Mouse (Mus musculus) embryonic facial prominence, embryonic 11.5 days (tissue): ENCODE data around the gene Chchd1. TPM values are rescaled to one million over a fixed set of nuclear protein-coding genes. Genes with fewer than 3 reads are reported as not detected.
A peak's percentile ranks its signal among the peaks of the same experiment; 100 is the strongest.

Experiments
- ATAC-seq: fragments of 200-750 bp; cut with Nextera tagmentation; replicated peaks from 2 replicates; pipeline ENCODE4 v1.8.0; 2017; ENCODE audit warnings: low read depth; ENCODE audit not compliant: insufficient number of reproducible peaks, low FRiP score, low TSS enrichment
- DNase-seq: peaks from one replicate; pipeline ENCODE4 v3.0.0-alpha.2; 2015; ENCODE audit warnings: low spot score
- H3K27ac ChIP-seq: fragments of 300-500 bp; sonication (generic); replicated peaks from 2 replicates; pipeline ENCODE4 v1.5.1; 2014; ENCODE audit warnings: mild to moderate bottlenecking, low read depth, low read length, control low read depth
- H3K27me3 ChIP-seq: fragments of 300-500 bp; sonication (generic); 2 replicates; pipeline ENCODE4 v1.6.1; 2014; ENCODE audit warnings: mild to moderate bottlenecking, low read length, moderate library complexity, mixed read lengths; ENCODE audit not compliant: control insufficient read depth, insufficient read depth
- H3K36me3 ChIP-seq: fragments of 300-500 bp; sonication (generic); replicated peaks from 2 replicates; pipeline ENCODE4 v1.6.1; 2014; ENCODE audit warnings: low read depth, mild to moderate bottlenecking, low read length, moderate library complexity, mixed read lengths; ENCODE audit not compliant: control insufficient read depth, insufficient read depth
- H3K4me1 ChIP-seq: fragments of 300-500 bp; sonication (generic); 2 replicates; pipeline ENCODE4 v1.6.1; 2014; ENCODE audit warnings: low read length, mixed read lengths; ENCODE audit not compliant: control insufficient read depth, insufficient read depth
- H3K4me2 ChIP-seq: fragments of 300-500 bp; sonication (generic); 2 replicates; pipeline ENCODE4 v1.6.1; 2014; ENCODE audit warnings: low read depth, mild to moderate bottlenecking, control low read depth, low read length, moderate library complexity
- H3K4me3 ChIP-seq: fragments of 300-500 bp; sonication (generic); 2 replicates; pipeline ENCODE4 v1.5.1; 2014; ENCODE audit warnings: low read depth, low read length, control low read depth
- H3K9ac ChIP-seq: fragments of 300-500 bp; sonication (generic); replicated peaks from 2 replicates; pipeline ENCODE4 v1.6.1; 2014; ENCODE audit warnings: mild to moderate bottlenecking, control low read depth, low read length
- H3K9me3 ChIP-seq: fragments of 300-500 bp; sonication (generic); replicated peaks from 2 replicates; pipeline ENCODE4 v1.6.1; 2016; ENCODE audit warnings: mild to moderate bottlenecking, low read length, inconsistent platforms, mixed read lengths; ENCODE audit not compliant: control insufficient read depth
- WGBS: fragments of 180-500 bp; shearing (Covaris S2); extraction: QIAGEN DNeasy Blood & Tissue Kit; methylation state at CpG from one replicate; pipeline ENCODE4 v1.1.7; 2014; 5-methylcytosine and 5-hydroxymethylcytosine counted together
- polyA plus RNA-seq: library from polyadenylated mRNA; unstranded; fragments of >200 nt; fragmentation: Nextera tagmentation; extraction: Ambion mirVana; gene quantifications from 2 replicates; pipeline ENCODE4 v1.2.1, GENCODE M21; 2014

Chchd1 gene
- polyA plus RNA-seq, 1 experiment from 2014 or later: 257 TPM

GRCm38 (mm10) chr14:20660827-20661660, 41.8 kb upstream of the Chchd1 start:
- Histone ChIP-seq H3K9me3 (no peaks in the 10 kb centered on the region), H3K27ac (peak overlapping the region; percentile 70), H3K4me1 (no peaks in the 10 kb centered on the region), H3K4me2 (peak overlapping the region; percentile 88), H3K27me3 (peaks cover 2% of the 10 kb centered on the region; the same call in 1 of the 2 replicates), H3K36me3 (no peaks in the 10 kb centered on the region), H3K9ac (peak overlapping the region; percentile 81), H3K4me3 (peak overlapping the region; percentile 62)
- peak; percentile 100 for DNase-seq
- ATAC-seq: peak; percentile 81
- WGBS: 2% methylated on average over 52 of the region's 52 CpGs

DNA sequence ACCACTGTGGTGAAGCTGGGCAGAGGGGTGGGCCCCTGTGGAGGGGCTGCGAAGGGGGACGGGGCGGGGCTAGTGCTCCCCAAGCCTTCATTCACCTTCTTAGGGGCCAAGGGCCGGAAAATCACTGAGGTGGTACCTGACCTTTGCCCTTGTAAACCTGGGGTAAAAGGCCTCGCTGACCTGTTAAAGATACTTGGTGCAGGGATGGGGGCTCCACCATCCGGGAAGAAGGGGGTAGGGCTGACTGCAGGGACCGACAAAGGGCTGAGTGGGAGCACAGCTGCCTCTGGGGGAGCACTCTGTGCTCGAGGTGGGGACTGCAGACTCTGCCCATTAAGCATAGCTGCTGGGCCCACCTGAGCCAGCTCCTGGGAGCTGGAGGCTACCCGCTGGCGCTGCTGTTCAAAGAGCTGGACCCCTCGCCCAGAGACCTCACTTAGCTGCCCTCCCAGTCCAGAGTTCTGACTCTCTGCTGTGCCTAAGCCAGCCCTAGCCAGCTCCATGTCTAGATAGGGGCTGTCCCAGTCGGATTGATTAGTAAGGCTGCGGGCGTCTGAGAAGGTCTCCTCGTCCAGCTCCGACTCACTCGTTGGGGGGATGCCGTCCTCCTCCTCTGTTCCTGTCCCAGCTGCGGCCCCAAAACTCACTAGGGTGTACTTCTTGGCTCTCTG, 41.0 kb upstream of the Chchd1 start:
- H3K9me3 ChIP-seq: no peaks in the 10 kb centered on the region
- peaks cover 2% of the 10 kb centered on the region; the same call in 1 of the 2 replicates for H3K27me3 ChIP-seq
- H3K36me3 ChIP-seq: no peaks in the 10 kb centered on the region
- WGBS: 8% methylated on average over 19 of the region's 19 CpGs
- H3K27ac ChIP-seq: peak overlapping the region; percentile 70
- H3K9ac ChIP-seq: peak overlapping the region; percentile 81
- ATAC-seq (no peak), DNase-seq (peak; percentile 31)
- no peaks in the 10 kb centered on the region for H3K4me1 ChIP-seq
- peak overlapping the region; percentile 88 for H3K4me2 ChIP-seq
- H3K4me3 ChIP-seq: peak overlapping the region; percentile 62

- no peak for DNase-seq
- H3K36me3 ChIP-seq: no peaks in the 10 kb centered on the region
- 82% methylated on average over 3 of the region's 3 CpGs for WGBS
- no peaks in the 10 kb centered on the region for H3K4me1 ChIP-seq
- no peaks in the 10 kb centered on the region for H3K9me3 ChIP-seq
- no peak overlapping the region for H3K9ac ChIP-seq
- H3K4me3 ChIP-seq: no peak overlapping the region
- no peak for ATAC-seq
- no peak overlapping the region for H3K4me2 ChIP-seq
- peaks cover 2% of the 10 kb centered on the region; the same call in 1 of the 2 replicates for H3K27me3 ChIP-seq
- H3K27ac ChIP-seq: no peak overlapping the region
Observed at GRCm38 (mm10) chr14:20662740-20663139, 40.1 kb upstream of the Chchd1 start.

GRCm38 (mm10) chr14:20663601-20664000, 39.2 kb upstream of the Chchd1 start:
- 70% methylated on average over 2 of the region's 2 CpGs for WGBS
- Histone ChIP-seq H3K27ac (no peak overlapping the region), H3K4me3 (no peak overlapping the region), H3K9ac (peak overlapping the region; percentile 9; the same call in 1 of the 2 replicates), H3K9me3 (no peaks in the 10 kb centered on the region), H3K4me2 (no peak overlapping the region), H3K4me1 (no peaks in the 10 kb centered on the region), H3K27me3 (peaks cover 2% of the 10 kb centered on the region; the same call in 1 of the 2 replicates), H3K36me3 (no peaks in the 10 kb centered on the region)
- DNase-seq (no peak), ATAC-seq (no peak)

DNA sequence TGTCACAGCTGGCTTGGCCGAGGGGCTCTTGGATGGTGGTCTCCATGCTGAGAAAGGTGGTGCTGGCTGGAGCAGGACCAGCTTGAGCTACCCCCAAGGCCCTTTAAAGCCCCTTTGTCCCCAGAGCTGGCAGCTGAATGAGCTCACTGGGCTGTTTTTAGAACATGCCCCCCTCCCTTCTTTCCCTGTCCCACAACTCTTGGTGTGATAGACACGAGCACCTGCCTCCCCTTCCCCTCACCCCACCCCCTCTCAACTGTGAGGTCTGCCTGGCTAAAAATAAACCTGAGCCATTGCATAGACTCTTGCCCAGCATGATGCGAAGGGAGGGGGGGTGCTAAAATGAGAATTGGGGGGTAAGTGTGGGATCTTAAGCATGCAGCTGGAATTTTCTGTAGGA, 38.4 kb upstream of the Chchd1 start:
- DNase-seq (peak; percentile 6), ATAC-seq (no peak)
- Histone ChIP-seq H3K36me3 (no peaks in the 10 kb centered on the region), H3K9ac (peak overlapping the region; percentile 25; the same call in 1 of the 2 replicates), H3K4me2 (no peak overlapping the region), H3K27ac (no peak overlapping the region), H3K27me3 (peaks cover 2% of the 10 kb centered on the region; the same call in 1 of the 2 replicates), H3K4me3 (no peak overlapping the region), H3K9me3 (no peaks in the 10 kb centered on the region), H3K4me1 (no peaks in the 10 kb centered on the region)
- 59% methylated on average over 3 of the region's 3 CpGs for WGBS

GRCm38 (mm10) chr14:20667469-20667868, 35.3 kb upstream of the Chchd1 start:
- Histone ChIP-seq H3K27me3 (no peaks in the 10 kb centered on the region), H3K36me3 (no peaks in the 10 kb centered on the region), H3K4me2 (no peak overlapping the region), H3K27ac (no peak overlapping the region), H3K9me3 (no peaks in the 10 kb centered on the region), H3K9ac (no peak overlapping the region), H3K4me3 (no peak overlapping the region), H3K4me1 (no peaks in the 10 kb centered on the region)
- DNase-seq: no peak
- 59% methylated on average over 1 of the region's 1 CpGs for WGBS
- no peak for ATAC-seq

DNA sequence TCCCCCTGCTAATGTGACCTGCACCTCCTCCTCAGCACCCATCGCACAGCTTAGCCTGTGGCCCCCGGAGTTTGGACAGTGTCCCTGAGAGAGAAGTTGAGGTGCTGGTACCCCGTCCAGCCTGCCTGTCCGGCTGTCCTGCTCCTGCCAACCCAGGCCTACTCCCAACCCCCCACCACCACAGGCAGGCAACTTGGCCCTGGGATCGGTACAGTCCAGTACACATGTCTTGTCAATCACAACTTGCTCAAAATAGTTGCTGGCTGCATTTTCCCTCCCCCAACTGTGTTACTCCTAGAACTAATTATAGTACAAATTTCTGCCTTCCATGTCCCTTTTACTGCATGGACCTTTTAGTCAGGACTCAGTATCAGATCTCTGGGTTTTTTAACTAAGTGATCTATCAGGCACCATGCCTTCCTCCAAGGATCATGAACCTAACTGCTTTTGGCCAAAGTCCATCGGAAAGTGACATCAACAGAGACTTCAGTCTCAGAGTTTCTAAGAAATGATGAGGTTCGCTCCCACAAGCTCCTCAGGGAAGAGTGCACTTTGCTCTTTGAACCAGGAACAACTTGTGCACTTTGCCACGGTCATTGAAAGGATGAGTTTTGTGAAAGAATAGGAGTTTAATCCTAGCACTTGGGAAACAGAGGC, 34.5 kb upstream of the Chchd1 start, which contains the start of gene Synpo2l:
Synpo2l (minus strand) TSS at position 201 of the 657 bp plus-strand sequence.
- H3K27me3 ChIP-seq: no peaks in the 10 kb centered on the region
- no peak within 1 kb of the TSS for H3K4me3 ChIP-seq
- ATAC-seq: no peak
- no peaks in the 10 kb centered on the region for H3K36me3 ChIP-seq
- H3K27ac ChIP-seq: no peak within 1 kb of the TSS
- no peak within 1 kb of the TSS for H3K9ac ChIP-seq
- no peaks in the 10 kb centered on the region for H3K4me1 ChIP-seq
- no peaks in the 10 kb centered on the region for H3K9me3 ChIP-seq
- DNase-seq: no peak
- H3K4me2 ChIP-seq: no peak within 1 kb of the TSS
- WGBS: 81% methylated on average over 8 of the region's 8 CpGs
